Comparison of ENCODE assay signal across 23 mouse cellular contexts in genomic region chr13:43555321-43555720, GRCm38 (mm10). TPM values are rescaled to one million over a fixed set of nuclear protein-coding genes. Genes with fewer than 3 reads are reported as not detected.
A peak's percentile ranks its signal among the peaks of the same experiment; 100 is the strongest.
DNase-seq lines count a peak whose midpoint lies in the region; TF ChIP-seq lines count a peak whose summit lies in the region.
"Had no signal": no experiment of that assay in that cellular context is flagged by ENCODE, and none has a peak within 500 bp of the region (broad histone marks: within the 10 kb centered on the region; RNA-seq: fewer than 3 reads in every experiment).

No protein-coding gene starts in this region.

- no peak for DNase-seq in layer of hippocampus, adult 2 months (ENCODE audit: low spot score in 2 of 2)
- DNase-seq in layer of hippocampus, adult 8-10 months (ENCODE audit: low spot score in 2 of 2) = no peak
- DNase-seq in thymus, adult 2 months = no peak
- no peak for DNase-seq in thymus, postnatal 25 days
- DNase-seq in B cell, adult 2 months = no peak
- no peak for DNase-seq in embryo, embryonic 10.5 days (ENCODE audit: low spot score)
- DNase-seq: adrenal gland, postnatal 10 days; cerebellum, adult 11 months; cerebellum, adult 2 months; cerebellum, adult 9-11 months; cerebellum, postnatal 36 days; gastrocnemius, postnatal 10 days; gastrocnemius, postnatal 36 days; heart, postnatal 10 days; heart, postnatal 36 days had no signal

- TF ChIP-seq CTCF in layer of hippocampus, adult 2 months (conservative IDR thresholded peaks at IDR 0.05) = no peak
- no peak for TF ChIP-seq CTCF in thymus, adult 2 months (IDR thresholded peaks at IDR 0.05; ENCODE audit: borderline replicate concordance, control insufficient read depth, extremely low read depth, insufficient read depth, low read length, poor library complexity)

- 82% methylated on average over 9 of the region's 9 CpGs for WGBS in thymus, adult 2 months

- no peaks in the 10 kb centered on the region for H3K36me3 ChIP-seq in thymus, adult 2 months (ENCODE audit: control insufficient read depth, insufficient read depth, low read length)

- H3K4me3 ChIP-seq in layer of hippocampus, adult 2 months = no peak overlapping the region
- H3K4me3 ChIP-seq in thymus, adult 2 months (ENCODE audit: control insufficient read depth, insufficient read depth, low read length) = no peak overlapping the region
- no peak overlapping the region for H3K4me3 ChIP-seq in brown adipose tissue, adult 24 weeks (ENCODE audit: insufficient read depth, low read depth, low read length)
- H3K4me3 ChIP-seq: forebrain, embryonic 10.5 days; forebrain, embryonic 13.5 days; heart, embryonic 12.5 days; heart, embryonic 15.5 days; hindbrain, embryonic 10.5 days; hindbrain, embryonic 13.5 days; intestine, embryonic 15.5 days had no signal

- no peaks in the 10 kb centered on the region for H3K27me3 ChIP-seq in thymus, adult 2 months (ENCODE audit: control insufficient read depth, insufficient read depth, low read length)
- H3K27me3 ChIP-seq: heart, embryonic 12.5 days; heart, embryonic 15.5 days; intestine, embryonic 15.5 days had no signal

- no peak for TF ChIP-seq POLR2A in thymus, adult 2 months (IDR thresholded peaks at IDR 0.05; ENCODE audit: control insufficient read depth, extremely low read depth, insufficient read depth, low read length, poor library complexity)

- peaks cover 18% of the 10 kb centered on the region for H3K4me1 ChIP-seq in thymus, adult 2 months (replicated peaks; ENCODE audit: control insufficient read depth, insufficient read depth, low read length)
- peaks cover 14% of the 10 kb centered on the region for H3K4me1 ChIP-seq in brown adipose tissue, adult 24 weeks (ENCODE audit: control insufficient read depth, insufficient read depth, insufficient read length, low read length)
- H3K4me1 ChIP-seq: intestine, embryonic 15.5 days had no signal

- 0 out of 2 replicates have a peak overlapping the region, but pooled peaks have one; percentile 18 for H3K27ac ChIP-seq in layer of hippocampus, adult 2 months
- peak overlapping the region; percentile 78 for H3K27ac ChIP-seq in thymus, adult 2 months (ENCODE audit: control insufficient read depth, insufficient read depth, low read length)
- H3K27ac ChIP-seq in brown adipose tissue, adult 24 weeks (replicated peaks; ENCODE audit: low read depth, low read length) = peak overlapping the region; percentile 51
- H3K27ac ChIP-seq: forebrain, embryonic 10.5 days; forebrain, embryonic 13.5 days; heart, embryonic 15.5 days; hindbrain, embryonic 10.5 days; hindbrain, embryonic 13.5 days; intestine, embryonic 15.5 days had no signal

RNA-seq across cellular contexts. Expression of gene Mcur1, which starts 4.7 kb away (rescaled TPM):
- total RNA-seq in layer of hippocampus, adult 2 months (2021) = 10 to 100 TPM; 20.6 to 25.6 TPM
- 10 to 100 TPM; 21.4 to 34.0 (median 27.0) TPM for total RNA-seq in layer of hippocampus, adult 8-10 months (2022)
- polyA plus RNA-seq in thymus, adult 2 months (2012; rRNA removed) = 18.0 and 28.2 TPM in 2 replicates
- 154 and 157 TPM in 2 replicates for polyA plus RNA-seq in brown adipose tissue, adult 24 weeks (2012; ENCODE audit: insufficient read depth, insufficient read length, missing spikeins)

Comparison
In these comparisons a context has a peak if more than half of its experiments do, and no peak if none do; other contexts are left out.
1. H3K27ac ChIP-seq: peak in every context shown above with its lines; median percentile 78 in thymus, adult 2 months; 51 in brown adipose tissue, adult 24 weeks; 18 in layer of hippocampus, adult 2 months.